Mouse (Mus musculus): ENCODE data around the gene Gm20403. TPM values are rescaled to one million over a fixed set of nuclear protein-coding genes. Genes with fewer than 3 reads are reported as not detected.
"Not testable (repeated sequence)": the region's sequence is repeated elsewhere in the genome, so short reads cannot be mapped to it uniquely, and the experiment has no call there.

Gm20403 gene
- polyA plus RNA-seq, 1 experiment from 2014 or later = not detected

- Histone ChIP-seq H3K4me2 (no peak overlapping the region), H3K27ac (no peak overlapping the region), H3K9ac (no peak overlapping the region), H3K9me3 (replicated peaks) (peaks cover 3% of the 10 kb centered on the region), H3K36me3 (no peaks in the 10 kb centered on the region), H3K4me1 (0 out of 2 replicates have a peak, but pooled peaks cover 3% of the 10 kb centered on the region), H3K4me3 (replicated peaks) (no peak overlapping the region), H3K27me3 (no peaks in the 10 kb centered on the region)
- 90% methylated on average over 3 of the region's 3 CpGs for WGBS
- no peak for ATAC-seq (replicated peaks; ENCODE audit: low FRiP score)
Observed at GRCm38 (mm10) chr12:55004396-55004795, 18.1 kb upstream of the Gm20403 start.

GRCm38 (mm10) chr12:55003843-55004242 is 17.5 kb upstream of the Gm20403 start:
- H3K36me3 ChIP-seq = no peaks in the 10 kb centered on the region
- H3K9ac ChIP-seq = no peak overlapping the region
- no peaks in the 10 kb centered on the region for H3K27me3 ChIP-seq
- no peak overlapping the region for H3K27ac ChIP-seq
- peaks cover 3% of the 10 kb centered on the region for H3K9me3 ChIP-seq (replicated peaks)
- 0 out of 2 replicates have a peak, but pooled peaks cover 3% of the 10 kb centered on the region for H3K4me1 ChIP-seq
- no peak overlapping the region for H3K4me3 ChIP-seq (replicated peaks)
- WGBS = 87% methylated on average over 5 of the region's 5 CpGs
- H3K4me2 ChIP-seq = no peak overlapping the region
- ATAC-seq (replicated peaks; ENCODE audit: low FRiP score) = no peak

- H3K9ac ChIP-seq; H3K27me3 ChIP-seq; H3K4me1 ChIP-seq; H3K36me3 ChIP-seq; H3K27ac ChIP-seq; H3K4me2 ChIP-seq; ATAC-seq (replicated peaks; ENCODE audit: low FRiP score); H3K4me3 ChIP-seq (replicated peaks); H3K9me3 ChIP-seq (replicated peaks): not testable (repeated sequence)
- 87% methylated on average over 7 of the region's 7 CpGs for WGBS
Observed at GRCm38 (mm10) chr12:55002532-55002931, 16.2 kb upstream of the Gm20403 start.

GRCm38 (mm10) chr12:54999016-54999690 is 12.8 kb upstream of the Gm20403 start:
- no peaks in the 10 kb centered on the region for H3K27me3 ChIP-seq
- no peak overlapping the region for H3K4me3 ChIP-seq (replicated peaks)
- no peak for ATAC-seq (replicated peaks; ENCODE audit: low FRiP score)
- no peaks in the 10 kb centered on the region; the same call in 1 of the 2 replicates for H3K9me3 ChIP-seq (replicated peaks)
- no peak overlapping the region for H3K4me2 ChIP-seq
- H3K9ac ChIP-seq = no peak overlapping the region
- WGBS = 81% methylated on average over 14 of the region's 14 CpGs
- H3K4me1 ChIP-seq = no peaks in the 10 kb centered on the region
- no peaks in the 10 kb centered on the region for H3K36me3 ChIP-seq
- no peak overlapping the region for H3K27ac ChIP-seq

- Histone ChIP-seq H3K36me3 (no peaks in the 10 kb centered on the region), H3K27me3 (no peaks in the 10 kb centered on the region), H3K4me3 (replicated peaks) (no peak overlapping the region), H3K4me2 (no peak overlapping the region), H3K9ac (no peak overlapping the region), H3K27ac (no peak overlapping the region), H3K9me3 (replicated peaks) (no peaks in the 10 kb centered on the region; the same call in 1 of the 2 replicates), H3K4me1 (no peaks in the 10 kb centered on the region)
- no peak for ATAC-seq (replicated peaks; ENCODE audit: low FRiP score)
- 70% methylated on average over 5 of the region's 5 CpGs for WGBS
Observed at GRCm38 (mm10) chr12:54998411-54998810, 12.1 kb upstream of the Gm20403 start.

- H3K27me3 ChIP-seq = no peaks in the 10 kb centered on the region
- 87% methylated on average over 6 of the region's 6 CpGs for WGBS
- ATAC-seq (replicated peaks; ENCODE audit: low FRiP score) = no peak
Observed at GRCm38 (mm10) chr12:54996979-54997474, 10.7 kb upstream of the Gm20403 start.

GRCm38 (mm10) chr12:54995965-54996364 is 9.6 kb upstream of the Gm20403 start:
- no peak for ATAC-seq (replicated peaks; ENCODE audit: low FRiP score)
- H3K27me3 ChIP-seq = no peaks in the 10 kb centered on the region
- no peak overlapping the region for H3K27ac ChIP-seq
- no peaks in the 10 kb centered on the region for H3K4me1 ChIP-seq
- H3K36me3 ChIP-seq = no peaks in the 10 kb centered on the region
- H3K9ac ChIP-seq = no peak overlapping the region
- no peaks in the 10 kb centered on the region; the same call in 1 of the 2 replicates for H3K9me3 ChIP-seq (replicated peaks)
- 72% methylated on average over 3 of the region's 3 CpGs for WGBS
- no peak overlapping the region for H3K4me2 ChIP-seq
- no peak overlapping the region for H3K4me3 ChIP-seq (replicated peaks)

More at GRCm38 (mm10) chr12:54996979-54997474, 10.7 kb upstream of the Gm20403 start:
- H3K4me1 ChIP-seq = no peaks in the 10 kb centered on the region
- no peaks in the 10 kb centered on the region; the same call in 1 of the 2 replicates for H3K9me3 ChIP-seq (replicated peaks)
- H3K9ac ChIP-seq = no peak overlapping the region
- H3K36me3 ChIP-seq = no peaks in the 10 kb centered on the region
- H3K4me2 ChIP-seq = no peak overlapping the region
- no peak overlapping the region for H3K27ac ChIP-seq
- no peak overlapping the region for H3K4me3 ChIP-seq (replicated peaks)

GRCm38 (mm10) chr12:54994418-54994817 is 8.1 kb upstream of the Gm20403 start:
- H3K4me2 ChIP-seq = no peak overlapping the region
- H3K27ac ChIP-seq = no peak overlapping the region
- H3K4me3 ChIP-seq (replicated peaks) = no peak overlapping the region
- H3K27me3 ChIP-seq = no peaks in the 10 kb centered on the region
- 90% methylated on average over 4 of the region's 4 CpGs for WGBS
- no peaks in the 10 kb centered on the region for H3K9me3 ChIP-seq (replicated peaks)
- H3K4me1 ChIP-seq = no peaks in the 10 kb centered on the region
- no peaks in the 10 kb centered on the region for H3K36me3 ChIP-seq
- no peak overlapping the region for H3K9ac ChIP-seq
- ATAC-seq (replicated peaks; ENCODE audit: low FRiP score) = no peak

GRCm38 (mm10) chr12:54994068-54994386 is 7.7 kb upstream of the Gm20403 start:
- WGBS = 78% methylated on average over 6 of the region's 6 CpGs
- Histone ChIP-seq H3K4me3 (replicated peaks) (no peak overlapping the region), H3K9me3 (replicated peaks) (no peaks in the 10 kb centered on the region), H3K4me1 (no peaks in the 10 kb centered on the region), H3K27ac (no peak overlapping the region), H3K27me3 (no peaks in the 10 kb centered on the region), H3K9ac (no peak overlapping the region), H3K4me2 (no peak overlapping the region), H3K36me3 (no peaks in the 10 kb centered on the region)
- no peak for ATAC-seq (replicated peaks; ENCODE audit: low FRiP score)

- H3K27me3 ChIP-seq = no peaks in the 10 kb centered on the region
- no peak for ATAC-seq (replicated peaks; ENCODE audit: low FRiP score)
- no peak overlapping the region for H3K9ac ChIP-seq
- H3K4me2 ChIP-seq = no peak overlapping the region
- WGBS = 56% methylated on average over 16 of the region's 16 CpGs
- no peak overlapping the region for H3K4me3 ChIP-seq (replicated peaks)
- no peaks in the 10 kb centered on the region for H3K9me3 ChIP-seq (replicated peaks)
- H3K36me3 ChIP-seq = no peaks in the 10 kb centered on the region
- no peak overlapping the region for H3K27ac ChIP-seq
- H3K4me1 ChIP-seq = no peaks in the 10 kb centered on the region
Observed at GRCm38 (mm10) chr12:54993246-54994067, 7.1 kb upstream of the Gm20403 start.

- 63% methylated on average over 3 of the region's 3 CpGs for WGBS
- Histone ChIP-seq H3K36me3 (no peaks in the 10 kb centered on the region), H3K27ac (no peak overlapping the region), H3K27me3 (no peaks in the 10 kb centered on the region), H3K4me3 (replicated peaks) (no peak overlapping the region), H3K4me1 (no peaks in the 10 kb centered on the region), H3K9ac (no peak overlapping the region), H3K9me3 (replicated peaks) (no peaks in the 10 kb centered on the region), H3K4me2 (no peak overlapping the region)
- no peak for ATAC-seq (replicated peaks; ENCODE audit: low FRiP score)
Observed at GRCm38 (mm10) chr12:54992814-54993213, 6.5 kb upstream of the Gm20403 start.

GRCm38 (mm10) chr12:54988323-54988850 is 2.1 kb upstream of the Gm20403 start:
- 84% methylated on average over 4 of the region's 4 CpGs for WGBS
- no peak for ATAC-seq (replicated peaks; ENCODE audit: low FRiP score)
- no peak overlapping the region for H3K4me2 ChIP-seq

More at GRCm38 (mm10) chr12:54988323-54988850, 2.1 kb upstream of the Gm20403 start:
- no peaks in the 10 kb centered on the region for H3K9me3 ChIP-seq (replicated peaks)
- no peak overlapping the region for H3K4me3 ChIP-seq (replicated peaks)
- H3K36me3 ChIP-seq = no peaks in the 10 kb centered on the region
- H3K27me3 ChIP-seq = no peaks in the 10 kb centered on the region
- no peak overlapping the region for H3K9ac ChIP-seq
- peaks cover 8% of the 10 kb centered on the region for H3K4me1 ChIP-seq
- no peak overlapping the region for H3K27ac ChIP-seq
